Mouse (Mus musculus): ENCODE data around the gene Stfa2l1. TPM values are rescaled to one million over a fixed set of nuclear protein-coding genes. Genes with fewer than 3 reads are reported as not detected.
"Not testable (repeated sequence)": the region's sequence is repeated elsewhere in the genome, so short reads cannot be mapped to it uniquely, and the experiment has no call there.

Stfa2l1 gene
- polyA plus RNA-seq, 1 experiment from 2014 or later = not detected

DNA sequence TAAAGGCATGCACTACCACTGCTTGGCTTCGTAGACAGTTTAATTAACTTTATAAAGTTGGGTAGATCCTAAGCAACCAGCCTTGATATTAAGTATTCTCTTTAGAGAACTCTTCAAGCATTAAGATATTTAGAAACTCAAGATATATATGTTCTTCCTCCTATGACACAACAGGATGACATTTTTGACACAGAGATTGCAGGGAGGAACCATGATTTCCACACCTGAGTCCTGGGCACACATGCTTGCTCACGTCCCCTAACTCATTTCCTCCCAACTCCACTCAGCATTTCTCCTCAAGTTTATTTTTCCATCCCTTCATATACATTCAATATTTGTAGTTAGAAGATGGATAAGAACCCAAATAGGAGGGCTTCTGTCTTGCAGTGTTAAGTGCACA, 23.3 kb downstream of the Stfa2l1 start:
- Histone ChIP-seq H3K9me3 (ENCODE audit: low read depth, low read length) (no peaks in the 10 kb centered on the region), H3K9ac (no peak overlapping the region), H3K36me3 (ENCODE audit: insufficient read depth) (no peaks in the 10 kb centered on the region), H3K4me3 (ENCODE audit: low read depth, low read length) (no peak overlapping the region), H3K4me2 (no peak overlapping the region), H3K27ac (ENCODE audit: low read depth) (no peak overlapping the region), H3K4me1 (ENCODE audit: insufficient read depth) (no peaks in the 10 kb centered on the region), H3K27me3 (ENCODE audit: insufficient read depth, low read length) (no peaks in the 10 kb centered on the region)
- no peak for TF ChIP-seq CTCF (IDR thresholded peaks at IDR 0.05; ENCODE audit: low read depth)
- ATAC-seq (ENCODE audit: insufficient read depth) = no peak
- no peak for DNase-seq
- WGBS = 76% methylated on average over 2 of the region's 2 CpGs

DNA sequence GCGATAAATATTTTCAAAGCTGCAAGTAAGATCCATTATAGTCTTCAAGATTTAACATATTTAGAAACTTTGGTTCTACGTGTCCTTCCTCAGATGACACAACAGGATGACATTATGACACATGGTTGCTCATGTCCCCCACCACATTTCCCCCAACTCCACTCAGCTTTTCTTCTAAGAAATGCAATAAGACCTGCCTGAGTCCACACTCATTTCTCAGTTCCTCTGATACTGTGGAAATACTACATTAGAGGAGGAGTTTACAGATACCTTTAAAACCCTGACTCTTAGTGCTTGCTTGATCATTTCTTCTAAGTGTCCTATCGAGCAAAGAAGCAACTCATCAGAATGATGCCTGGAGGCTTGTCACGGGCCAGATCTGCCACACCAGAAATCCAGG, 27.3 kb downstream of the Stfa2l1 start, which contains the start of gene Gm5483:
TSS of gene Gm5483 (plus strand) at position 301 of the 400 bp plus-strand sequence.
- not testable (repeated sequence) for H3K36me3 ChIP-seq (ENCODE audit: insufficient read depth); H3K4me3 ChIP-seq (ENCODE audit: low read depth, low read length); H3K27ac ChIP-seq (ENCODE audit: low read depth); DNase-seq; H3K4me2 ChIP-seq; ATAC-seq (ENCODE audit: insufficient read depth); H3K9ac ChIP-seq; H3K27me3 ChIP-seq (ENCODE audit: insufficient read depth, low read length); H3K4me1 ChIP-seq (ENCODE audit: insufficient read depth); H3K9me3 ChIP-seq (ENCODE audit: low read depth, low read length)
- WGBS = 83% methylated on average over 4 of the region's 4 CpGs

DNA sequence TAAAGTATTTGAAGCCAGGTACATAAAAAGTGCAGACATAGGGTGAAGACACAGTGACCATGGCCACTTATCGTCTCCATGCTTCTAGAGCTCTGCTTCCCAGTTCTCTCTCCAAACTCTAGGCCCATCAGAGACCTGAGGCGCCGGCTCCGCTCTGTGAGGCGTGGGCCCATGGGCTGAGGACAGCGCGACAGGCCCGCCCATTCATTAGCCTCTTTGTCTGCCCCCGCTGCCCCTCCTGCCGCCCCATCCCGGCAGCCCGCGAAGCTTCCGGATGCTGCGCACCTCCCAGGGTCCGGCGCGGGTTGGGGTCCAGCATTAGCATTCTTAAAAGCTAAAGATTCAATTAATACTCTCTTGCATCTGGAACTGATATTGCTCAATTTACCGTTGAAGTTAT, 42.6 kb downstream of the Stfa2l1 start:
- Histone ChIP-seq H3K27me3 (ENCODE audit: insufficient read depth, low read length) (no peaks in the 10 kb centered on the region), H3K9ac (no peak overlapping the region), H3K27ac (ENCODE audit: low read depth) (no peak overlapping the region), H3K36me3 (ENCODE audit: insufficient read depth) (no peaks in the 10 kb centered on the region), H3K4me1 (ENCODE audit: insufficient read depth) (no peaks in the 10 kb centered on the region), H3K9me3 (ENCODE audit: low read depth, low read length) (no peaks in the 10 kb centered on the region), H3K4me3 (ENCODE audit: low read depth, low read length) (no peak overlapping the region), H3K4me2 (no peak overlapping the region)
- ATAC-seq (ENCODE audit: insufficient read depth) (no peak), DNase-seq (no peak)
- 56% methylated on average over 19 of the region's 19 CpGs for WGBS
- TF ChIP-seq CTCF (IDR thresholded peaks at IDR 0.05; ENCODE audit: low read depth) = no peak

DNA sequence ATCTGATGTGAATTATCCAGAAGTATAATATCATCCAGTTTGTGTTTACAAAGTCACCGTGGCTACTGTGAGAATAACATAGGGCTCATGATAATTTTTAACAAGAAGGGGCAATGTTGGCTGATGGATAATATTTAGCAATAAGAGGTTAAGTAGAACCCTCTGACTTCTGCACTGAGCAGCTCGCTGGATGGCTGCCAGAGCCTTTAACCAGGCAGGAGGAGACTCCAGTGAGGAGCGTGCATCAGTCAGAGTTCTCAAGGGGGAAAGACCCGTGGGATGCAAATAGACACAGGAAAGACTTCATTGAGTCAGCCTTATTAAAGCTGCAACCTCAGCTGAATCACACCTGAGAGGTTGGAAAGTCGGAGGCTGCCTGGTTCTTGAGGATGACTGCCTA, 47.2 kb downstream of the Stfa2l1 start:
- Histone ChIP-seq H3K4me3 (ENCODE audit: low read depth, low read length) (no peak overlapping the region), H3K4me1 (ENCODE audit: insufficient read depth) (no peaks in the 10 kb centered on the region), H3K9ac (no peak overlapping the region), H3K27me3 (ENCODE audit: insufficient read depth, low read length) (no peaks in the 10 kb centered on the region), H3K9me3 (ENCODE audit: low read depth, low read length) (no peaks in the 10 kb centered on the region), H3K36me3 (ENCODE audit: insufficient read depth) (no peaks in the 10 kb centered on the region), H3K4me2 (no peak overlapping the region), H3K27ac (ENCODE audit: low read depth) (no peak overlapping the region)
- ATAC-seq (ENCODE audit: insufficient read depth) = no peak
- 48% methylated on average over 5 of the region's 5 CpGs for WGBS
- TF ChIP-seq CTCF (IDR thresholded peaks at IDR 0.05; ENCODE audit: low read depth) = no peak
- DNase-seq = peak; percentile 2

- not testable (repeated sequence) for H3K4me2 ChIP-seq; ATAC-seq (ENCODE audit: insufficient read depth); H3K27me3 ChIP-seq (ENCODE audit: insufficient read depth, low read length); H3K36me3 ChIP-seq (ENCODE audit: insufficient read depth); DNase-seq; H3K4me1 ChIP-seq (ENCODE audit: insufficient read depth); H3K4me3 ChIP-seq (ENCODE audit: low read depth, low read length); H3K9me3 ChIP-seq (ENCODE audit: low read depth, low read length); H3K27ac ChIP-seq (ENCODE audit: low read depth); H3K9ac ChIP-seq
- WGBS = 40% methylated on average over 2 of the region's 2 CpGs
Measured at GRCm38 (mm10) chr16:36205684-36206083, 49.1 kb downstream of the Stfa2l1 start.

- ATAC-seq (ENCODE audit: insufficient read depth) = no peak
- no peak within 1 kb of the TSS for H3K4me2 ChIP-seq
- H3K27me3 ChIP-seq (ENCODE audit: insufficient read depth, low read length) = no peaks in the 10 kb centered on the region
- no peak within 1 kb of the TSS for H3K4me3 ChIP-seq (ENCODE audit: low read depth, low read length)
- H3K9ac ChIP-seq = no peak within 1 kb of the TSS
- no peaks in the 10 kb centered on the region for H3K9me3 ChIP-seq (ENCODE audit: low read depth, low read length)
- DNase-seq = no peak
- H3K36me3 ChIP-seq (ENCODE audit: insufficient read depth) = no peaks in the 10 kb centered on the region
- WGBS = 70% methylated on average over 2 of the region's 2 CpGs
- H3K4me1 ChIP-seq (ENCODE audit: insufficient read depth) = no peaks in the 10 kb centered on the region
- no peak for TF ChIP-seq CTCF (IDR thresholded peaks at IDR 0.05; ENCODE audit: low read depth)
- no peak within 1 kb of the TSS for H3K27ac ChIP-seq (ENCODE audit: low read depth)
Measured at GRCm38 (mm10) chr16:36209967-36210453, 53.4 kb downstream of the Stfa2l1 start, which contains the start of gene Gm5416. Gene Gm5416 (plus strand): TSS chr16:36210403.

Other genes starting within 250 kb of the Stfa2l1 start
- gene Parp9, start 218.3 kb upstream of the Stfa2l1 start, polyA plus RNA-seq (2014; fragmentation: Nextera tagmentation; extraction: Ambion mirVana) = 4.7 and 5.2 TPM in 2 replicates
- gene Dtx3l, start 217.7 kb upstream of the Stfa2l1 start, polyA plus RNA-seq (2014; fragmentation: Nextera tagmentation; extraction: Ambion mirVana) = 4.9 and 5.6 TPM in 2 replicates
- gene Kpna1, start 178.1 kb upstream of the Stfa2l1 start, polyA plus RNA-seq (2014; fragmentation: Nextera tagmentation; extraction: Ambion mirVana) = 39.1 and 40.4 TPM in 2 replicates
- 9.9 and 11.0 TPM in 2 replicates for gene Wdr5b, start 115.6 kb upstream of the Stfa2l1 start, polyA plus RNA-seq (2014; fragmentation: Nextera tagmentation; extraction: Ambion mirVana)
- gene Fam162a, start 85.2 kb upstream of the Stfa2l1 start, polyA plus RNA-seq (2014; fragmentation: Nextera tagmentation; extraction: Ambion mirVana) = 338 and 352 TPM in 2 replicates
- 78.6 and 80.6 TPM in 2 replicates for gene Ccdc58, start 85.1 kb upstream of the Stfa2l1 start, polyA plus RNA-seq (2014; fragmentation: Nextera tagmentation; extraction: Ambion mirVana)
- not detected in 2 replicates for gene Csta1, start 25.6 kb upstream of the Stfa2l1 start, polyA plus RNA-seq (2014; fragmentation: Nextera tagmentation; extraction: Ambion mirVana)
- gene Gm5483, start 27.4 kb downstream of the Stfa2l1 start, polyA plus RNA-seq (2014; fragmentation: Nextera tagmentation; extraction: Ambion mirVana) = 0.70 and 2.7 TPM in 2 replicates
- gene Gm5416, start 53.6 kb downstream of the Stfa2l1 start, polyA plus RNA-seq (2014; fragmentation: Nextera tagmentation; extraction: Ambion mirVana) = not detected in 2 replicates
- gene 2010005H15Rik, start 64.7 kb downstream of the Stfa2l1 start, polyA plus RNA-seq (2014; fragmentation: Nextera tagmentation; extraction: Ambion mirVana) = 0.34 TPM in 1 of 2 replicates, not detected in the other
- 0.86 and 5.4 TPM in 2 replicates for gene Stfa1, start 120.1 kb downstream of the Stfa2l1 start, polyA plus RNA-seq (2014; fragmentation: Nextera tagmentation; extraction: Ambion mirVana)
- not detected in 2 replicates for gene BC117090, start 177.5 kb downstream of the Stfa2l1 start, polyA plus RNA-seq (2014; fragmentation: Nextera tagmentation; extraction: Ambion mirVana)
- 4.2 TPM in 1 of 2 replicates, not detected in the other for gene BC100530, start 210.9 kb downstream of the Stfa2l1 start, polyA plus RNA-seq (2014; fragmentation: Nextera tagmentation; extraction: Ambion mirVana)

Data from lung, embryonic 14.5 days (tissue).